In genomic region chr13:3749646-3750045, GRCm38 (mm10) we compare ENCODE assay signal across 15 mouse cellular contexts. TPM values are rescaled to one million over a fixed set of nuclear protein-coding genes. Genes with fewer than 3 reads are reported as not detected.
DNase-seq lines count a peak whose midpoint lies in the region; ATAC-seq and TF ChIP-seq lines count a peak whose summit lies in the region.
"Had no signal": no experiment of that assay in that cellular context is flagged by ENCODE, and none has a peak within 500 bp of the region (broad histone marks: within the 10 kb centered on the region; RNA-seq: fewer than 3 reads in every experiment).

No protein-coding gene starts in this region.

- no peak overlapping the region for H3K27ac ChIP-seq in heart, embryonic 15.5 days
- H3K27ac ChIP-seq in neural tube, embryonic 13.5 days (replicated peaks), result no peak overlapping the region
- H3K27ac ChIP-seq in intestine, postnatal 0 days (ENCODE audit: low read depth, low read length), result no peak overlapping the region; the same call in 1 of the 2 replicates
- no peak overlapping the region for H3K27ac ChIP-seq in spleen, adult 2 months (ENCODE audit: insufficient read depth, low read length)
- H3K27ac ChIP-seq in midbrain, postnatal 0 days (ENCODE audit: low read depth, low read length), result no peak overlapping the region

- H3K4me2 ChIP-seq in heart, embryonic 15.5 days, result no peak overlapping the region
- no peak overlapping the region for H3K4me2 ChIP-seq in neural tube, embryonic 13.5 days
- no peak overlapping the region for H3K4me2 ChIP-seq in intestine, postnatal 0 days (replicated peaks; ENCODE audit: low read depth)
- H3K4me2 ChIP-seq in midbrain, postnatal 0 days (ENCODE audit: low read depth, low read length, poor library complexity, severe bottlenecking), result no peak overlapping the region
- H3K4me2 ChIP-seq: lung, embryonic 14.5 days had no signal

- no peak for TF ChIP-seq CTCF in intestine, postnatal 0 days (IDR thresholded peaks at IDR 0.05; ENCODE audit: low read depth)
- TF ChIP-seq CTCF in spleen, adult 2 months (IDR thresholded peaks at IDR 0.05; ENCODE audit: extremely low read depth, insufficient read depth, insufficient read length, insufficient replicate concordance), result no peak
- no peak for TF ChIP-seq CTCF in midbrain, postnatal 0 days (IDR thresholded peaks at IDR 0.05)

- TF ChIP-seq POLR2A in spleen, adult 2 months (IDR thresholded peaks at IDR 0.05; ENCODE audit: low read depth, low read length), result no peak

- no peak for DNase-seq in heart, postnatal 10 days
- no peak for DNase-seq in neural tube, embryonic 10.5 days (ENCODE audit: extremely low spot score, low spot score)
- DNase-seq in spleen, adult 2 months (ENCODE audit: low read depth in 1 of 2, low spot score in 2 of 2), result peak; percentile 41 to 59
- no peak for DNase-seq in midbrain, postnatal 0 days (ENCODE audit: low spot score)
- no peak for DNase-seq in thymus, postnatal 4 days
- DNase-seq: adrenal gland, adult 2 months; cerebellum, adult 18-20 months; lung, embryonic 14.5 days had no signal

- no peak overlapping the region for H3K4me3 ChIP-seq in heart, embryonic 15.5 days
- H3K4me3 ChIP-seq in neural tube, embryonic 13.5 days, result no peak overlapping the region
- H3K4me3 ChIP-seq in intestine, postnatal 0 days (ENCODE audit: low read depth, low read length), result no peak overlapping the region
- no peak overlapping the region for H3K4me3 ChIP-seq in spleen, adult 2 months (ENCODE audit: extremely low read depth, insufficient read depth, insufficient read length)
- no peak overlapping the region for H3K4me3 ChIP-seq in midbrain, postnatal 0 days (ENCODE audit: low read depth, low read length)

- 0 out of 2 replicates have a peak, but pooled peaks have one; percentile 24 for ATAC-seq in heart, embryonic 15.5 days (replicated peaks; ENCODE audit: insufficient number of reproducible peaks, insufficient read depth, low FRiP score, low read depth)
- peak; percentile 43; the same call in 1 of the 2 replicates for ATAC-seq in neural tube, embryonic 13.5 days (ENCODE audit: low read depth)
- peak; percentile 19; the same call in 1 of the 2 replicates for ATAC-seq in intestine, postnatal 0 days
- ATAC-seq in midbrain, postnatal 0 days (ENCODE audit: low FRiP score), result no peak
- ATAC-seq: forebrain, embryonic 14.5 days had no signal

- 76% methylated on average over 3 of the region's 3 CpGs for WGBS in heart, embryonic 15.5 days
- WGBS in neural tube, embryonic 13.5 days, result 84% methylated on average over 3 of the region's 3 CpGs
- WGBS in intestine, postnatal 0 days, result 70% methylated on average over 3 of the region's 3 CpGs
- WGBS in spleen, adult 2 months, result 22% methylated on average over 3 of the region's 3 CpGs
- 84% methylated on average over 3 of the region's 3 CpGs for WGBS in midbrain, postnatal 0 days

- H3K27me3 ChIP-seq in heart, embryonic 15.5 days, result no peaks in the 10 kb centered on the region
- H3K27me3 ChIP-seq in neural tube, embryonic 13.5 days, result no peaks in the 10 kb centered on the region
- no peaks in the 10 kb centered on the region for H3K27me3 ChIP-seq in intestine, postnatal 0 days (replicated peaks; ENCODE audit: control insufficient read depth, insufficient read depth, low read length)
- no peaks in the 10 kb centered on the region for H3K27me3 ChIP-seq in spleen, adult 2 months (ENCODE audit: control insufficient read depth, insufficient read depth, low read length)
- H3K27me3 ChIP-seq in midbrain, postnatal 0 days (ENCODE audit: insufficient read depth, low read length), result no peaks in the 10 kb centered on the region

- intact Hi-C loops in heart, postnatal 10 days (cut with DNase I), result no loop called here

- H3K36me3 ChIP-seq in heart, embryonic 15.5 days, result no peaks in the 10 kb centered on the region
- no peaks in the 10 kb centered on the region for H3K36me3 ChIP-seq in neural tube, embryonic 13.5 days
- H3K36me3 ChIP-seq in intestine, postnatal 0 days (ENCODE audit: control insufficient read depth, insufficient read depth), result no peaks in the 10 kb centered on the region
- H3K36me3 ChIP-seq in spleen, adult 2 months (ENCODE audit: control insufficient read depth, insufficient read depth, low read length), result no peaks in the 10 kb centered on the region
- H3K36me3 ChIP-seq in midbrain, postnatal 0 days (ENCODE audit: insufficient read depth, low read length), result no peaks in the 10 kb centered on the region

- H3K4me1 ChIP-seq in heart, embryonic 15.5 days (replicated peaks), result peaks cover 11% of the 10 kb centered on the region
- H3K4me1 ChIP-seq in neural tube, embryonic 13.5 days (replicated peaks), result no peaks in the 10 kb centered on the region
- H3K4me1 ChIP-seq in intestine, postnatal 0 days (replicated peaks; ENCODE audit: control insufficient read depth, insufficient read depth, low read length), result peaks cover 8% of the 10 kb centered on the region
- H3K4me1 ChIP-seq in spleen, adult 2 months (ENCODE audit: control insufficient read depth, insufficient read depth, insufficient read length), result peaks cover 19% of the 10 kb centered on the region; the same call in 1 of the 2 replicates
- no peaks in the 10 kb centered on the region for H3K4me1 ChIP-seq in midbrain, postnatal 0 days (ENCODE audit: insufficient read depth, low read length)

- H3K9ac ChIP-seq in heart, embryonic 15.5 days, result no peak overlapping the region
- no peak overlapping the region for H3K9ac ChIP-seq in neural tube, embryonic 13.5 days
- no peak overlapping the region for H3K9ac ChIP-seq in intestine, postnatal 0 days (ENCODE audit: low read depth, low read length)
- no peak overlapping the region for H3K9ac ChIP-seq in midbrain, postnatal 0 days (replicated peaks; ENCODE audit: low read length, poor library complexity, severe bottlenecking)
- H3K9ac ChIP-seq: lung, embryonic 14.5 days had no signal

- no peaks in the 10 kb centered on the region for H3K9me3 ChIP-seq in heart, embryonic 15.5 days (replicated peaks)
- no peaks in the 10 kb centered on the region for H3K9me3 ChIP-seq in neural tube, embryonic 13.5 days
- no peaks in the 10 kb centered on the region for H3K9me3 ChIP-seq in intestine, postnatal 0 days (ENCODE audit: control insufficient read depth)
- no peaks in the 10 kb centered on the region for H3K9me3 ChIP-seq in midbrain, postnatal 0 days (ENCODE audit: low read length)

RNA-seq across cellular contexts. Expression of gene Calml3, which starts 54.5 kb away (rescaled TPM):
- polyA plus RNA-seq in heart, embryonic 15.5 days (2015; fragmentation: Nextera tagmentation; extraction: Ambion mirVana), result 0.37 TPM in 1 of 2 replicates, not detected in the other
- total RNA-seq in heart, postnatal 10 days (2021), result not detected
- not detected in 2 replicates for polyA plus RNA-seq in neural tube, embryonic 13.5 days (2015; fragmentation: Nextera tagmentation; extraction: Ambion mirVana)
- polyA plus RNA-seq in intestine, postnatal 0 days (2015; fragmentation: Nextera tagmentation; extraction: Ambion mirVana), result not detected in 2 replicates
- polyA plus RNA-seq in spleen, adult 2 months (2012; rRNA removed), result 0.05 TPM in 1 of 2 replicates, not detected in the other
- 0.44 TPM in 1 of 2 replicates, not detected in the other for total RNA-seq in midbrain, postnatal 0 days (2014; rRNA removed)
- polyA plus RNA-seq in midbrain, postnatal 0 days (2015; fragmentation: Nextera tagmentation; extraction: Ambion mirVana), result not detected in 2 replicates
- total RNA-seq: ES-E14; layer of hippocampus, postnatal 25 days had no signal
- polyA plus RNA-seq: adrenal gland, adult 2 months; forebrain, embryonic 14.5 days; lung, embryonic 14.5 days; neural tube, embryonic 11.5 days had no signal

Comparison
In these comparisons a context has a peak if more than half of its experiments do, and no peak if none do; other contexts are left out.
1. DNase-seq: peak in spleen, adult 2 months (2 of 2); none in heart, postnatal 10 days (0 of 2), neural tube, embryonic 10.5 days (single experiment), midbrain, postnatal 0 days (single experiment) and thymus, postnatal 4 days (single experiment).